Comparison of ENCODE assay signal across 9 mouse cellular contexts in the genomic region with DNA sequence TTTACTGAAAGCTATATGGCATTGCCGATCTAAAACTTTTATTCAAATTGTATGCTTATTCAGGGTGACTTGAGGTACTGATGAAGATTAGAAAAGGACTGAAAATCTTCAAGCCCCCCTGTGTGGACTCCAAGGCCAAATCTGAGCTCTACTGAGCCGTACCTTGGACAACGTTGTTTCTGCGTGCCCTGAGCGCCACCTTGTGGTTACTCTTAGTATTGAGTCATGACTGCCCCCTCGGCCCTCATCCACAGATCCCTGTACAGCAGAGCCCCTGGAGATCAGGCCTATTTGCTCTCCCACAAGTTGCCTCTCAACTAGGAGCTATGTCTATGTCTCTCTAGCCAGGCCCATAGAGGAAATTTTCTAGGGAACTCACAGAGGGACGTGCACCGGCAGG. TPM values are rescaled to one million over a fixed set of nuclear protein-coding genes. Genes with fewer than 3 reads are reported as not detected.
A peak's percentile ranks its signal among the peaks of the same experiment; 100 is the strongest.
DNase-seq lines count a peak whose midpoint lies in the region; ATAC-seq and TF ChIP-seq lines count a peak whose summit lies in the region.
"Had no signal": no experiment of that assay in that cellular context is flagged by ENCODE, and none has a peak within 500 bp of the region (broad histone marks: within the 10 kb centered on the region; RNA-seq: fewer than 3 reads in every experiment).

No protein-coding gene starts in this region.

- no peaks in the 10 kb centered on the region for H3K4me1 ChIP-seq in liver, postnatal 0 days (ENCODE audit: insufficient read depth)
- no peaks in the 10 kb centered on the region for H3K4me1 ChIP-seq in neural tube, embryonic 13.5 days (replicated peaks)

- peak; percentile 95 for TF ChIP-seq CTCF in liver, postnatal 0 days (IDR thresholded peaks at IDR 0.05; ENCODE audit: low read depth)

- ATAC-seq in frontal cortex, adult (ENCODE audit: low TSS enrichment), result peak; percentile 72
- ATAC-seq in liver, postnatal 0 days, result 0 out of 2 replicates have a peak, but pooled peaks have one; percentile 38
- peak; percentile 49; the same call in 1 of the 2 replicates for ATAC-seq in neural tube, embryonic 13.5 days (ENCODE audit: low read depth)

- H3K4me3 ChIP-seq in liver, postnatal 0 days (ENCODE audit: low read depth, low read length), result no peak overlapping the region
- no peak overlapping the region for H3K4me3 ChIP-seq in neural tube, embryonic 13.5 days

- H3K36me3 ChIP-seq in liver, postnatal 0 days (replicated peaks; ENCODE audit: insufficient read depth, low read length), result no peaks in the 10 kb centered on the region
- no peaks in the 10 kb centered on the region for H3K36me3 ChIP-seq in neural tube, embryonic 13.5 days

- peaks cover 29% of the 10 kb centered on the region; the same call in 1 of the 2 replicates for H3K27me3 ChIP-seq in liver, postnatal 0 days (ENCODE audit: insufficient read depth, low read length)
- H3K27me3 ChIP-seq in neural tube, embryonic 13.5 days, result peaks cover 77% of the 10 kb centered on the region

- no peak overlapping the region for H3K27ac ChIP-seq in liver, postnatal 0 days (ENCODE audit: low read depth)
- no peak overlapping the region for H3K27ac ChIP-seq in neural tube, embryonic 13.5 days (replicated peaks)

- H3K9me3 ChIP-seq in liver, postnatal 0 days (ENCODE audit: low read length), result no peaks in the 10 kb centered on the region
- H3K9me3 ChIP-seq in neural tube, embryonic 13.5 days, result no peaks in the 10 kb centered on the region

- 6% methylated on average over 8 of the region's 8 CpGs for WGBS in liver, postnatal 0 days (ENCODE audit: insufficient replicate concordance)
- 6% methylated on average over 8 of the region's 8 CpGs for WGBS in neural tube, embryonic 13.5 days

- DNase-seq in urinary bladder, postnatal 14 days (ENCODE audit: low spot score), result peak; percentile 64
- no peak for DNase-seq in urinary bladder, postnatal 10 days (ENCODE audit: low spot score)
- DNase-seq in cerebellum, adult 8-10 months, result peak; percentile 85
- DNase-seq in kidney, adult 9 months, result peak; percentile 74
- DNase-seq in liver, postnatal 0 days, result peak; percentile 81
- DNase-seq in thymus, postnatal 14 days, result peak; percentile 73

- TF ChIP-seq EP300 in liver, postnatal 0 days (IDR thresholded peaks at IDR 0.05; ENCODE audit: low read depth), result no peak

- no peak overlapping the region for H3K9ac ChIP-seq in liver, postnatal 0 days (replicated peaks)
- H3K9ac ChIP-seq in neural tube, embryonic 13.5 days, result no peak overlapping the region

- H3K4me2 ChIP-seq in liver, postnatal 0 days (ENCODE audit: low read depth, low read length), result no peak overlapping the region
- no peak overlapping the region for H3K4me2 ChIP-seq in neural tube, embryonic 13.5 days

RNA-seq across cellular contexts. Expression of gene Gas2l2, which starts 4.6 kb away (rescaled TPM):
- not detected in 2 replicates for polyA plus RNA-seq in liver, postnatal 0 days (2015; fragmentation: Nextera tagmentation; extraction: Ambion mirVana)
- 0.07 and 0.29 TPM in 2 replicates for polyA plus RNA-seq in neural tube, embryonic 13.5 days (2015; fragmentation: Nextera tagmentation; extraction: Ambion mirVana)
- polyA plus RNA-seq: stomach, embryonic 14.5 days had no signal

RNA-seq across cellular contexts. Expression of gene 1700020L24Rik, which starts 12.8 kb away (rescaled TPM):
- polyA plus RNA-seq in liver, postnatal 0 days (2015; fragmentation: Nextera tagmentation; extraction: Ambion mirVana), result 2.6 and 3.1 TPM in 2 replicates
- 0.36 TPM in 1 of 2 replicates, not detected in the other for polyA plus RNA-seq in neural tube, embryonic 13.5 days (2015; fragmentation: Nextera tagmentation; extraction: Ambion mirVana)

RNA-seq across cellular contexts. Expression of gene Rasl10b, which starts 15.7 kb away (rescaled TPM):
- 0.05 TPM in 1 of 2 replicates, not detected in the other for polyA plus RNA-seq in liver, postnatal 0 days (2015; fragmentation: Nextera tagmentation; extraction: Ambion mirVana)
- 24.2 and 25.3 TPM in 2 replicates for polyA plus RNA-seq in neural tube, embryonic 13.5 days (2015; fragmentation: Nextera tagmentation; extraction: Ambion mirVana)

RNA-seq across cellular contexts. Expression of gene Mmp28, which starts 38.2 kb away (rescaled TPM):
- polyA plus RNA-seq in liver, postnatal 0 days (2015; fragmentation: Nextera tagmentation; extraction: Ambion mirVana), result 0.20 and 0.43 TPM in 2 replicates
- polyA plus RNA-seq in neural tube, embryonic 13.5 days (2015; fragmentation: Nextera tagmentation; extraction: Ambion mirVana), result 3.5 and 4.6 TPM in 2 replicates

RNA-seq across cellular contexts. Expression of gene Taf15, which starts 48.2 kb away (rescaled TPM):
- 2.8 and 3.4 TPM in 2 replicates for polyA plus RNA-seq in liver, postnatal 0 days (2015; fragmentation: Nextera tagmentation; extraction: Ambion mirVana)
- polyA plus RNA-seq in neural tube, embryonic 13.5 days (2015; fragmentation: Nextera tagmentation; extraction: Ambion mirVana), result 10.8 and 11.8 TPM in 2 replicates

Comparison
In these comparisons a context has a peak if more than half of its experiments do, and no peak if none do; other contexts are left out.
1. RNA of gene Rasl10b, which starts 15.7 kb away (polyA plus RNA-seq): 24.2 to 25.3 TPM in neural tube, embryonic 13.5 days; 0.05 TPM in liver, postnatal 0 days; every median in the first group is over 10 times any median in the second.
2. Peak in every context shown above with its lines, with median percentiles within 50 percentile points of each other: ATAC-seq.